Mouse (Mus musculus): ENCODE measurements around the gene Olfr959.
A peak's percentile ranks its signal among the peaks of the same experiment; 100 is the strongest.

Olfr959 gene

GRCm38 (mm10) chr9:39575469-39575868 is at the start of gene Olfr959:
TSS of gene Olfr959 (minus strand) at chr9:39575569.
- no peak for DNase-seq

GRCm38 (mm10) chr9:39624711-39625110 is 49.3 kb upstream of the Olfr959 start:
- no peak for DNase-seq

GRCm38 (mm10) chr9:39623783-39624182 is 48.4 kb upstream of the Olfr959 start:
- no peak for DNase-seq

GRCm38 (mm10) chr9:39621073-39621472 is 45.7 kb upstream of the Olfr959 start, which contains the start of gene Olfr960:
TSS of gene Olfr960 (plus strand) at chr9:39621373.
- DNase-seq = no peak

GRCm38 (mm10) chr9:39611953-39612352 is 36.6 kb upstream of the Olfr959 start:
- DNase-seq = peak; percentile 7

- DNase-seq = no peak
Measured at GRCm38 (mm10) chr9:39610355-39610754, 35.0 kb upstream of the Olfr959 start, which contains the start of gene Olfr148. TSS of gene Olfr148 (plus strand) at chr9:39610655.

GRCm38 (mm10) chr9:39608497-39608896 is 33.1 kb upstream of the Olfr959 start:
- DNase-seq = no peak

- DNase-seq = peak; percentile 48
Measured at GRCm38 (mm10) chr9:39603999-39604453, 28.7 kb upstream of the Olfr959 start, which contains the start of gene AW551984. TSS of gene AW551984 (minus strand) at chr9:39604403.

- DNase-seq = peak; percentile 58
Measured at GRCm38 (mm10) chr9:39603333-39603845, 28.0 kb upstream of the Olfr959 start.

GRCm38 (mm10) chr9:39602536-39603332 is 27.4 kb upstream of the Olfr959 start:
- peak; percentile 67 for DNase-seq

GRCm38 (mm10) chr9:39577050-39577449 is 1.7 kb upstream of the Olfr959 start:
- DNase-seq = no peak

GRCm38 (mm10) chr9:39558349-39558647 is 17.1 kb downstream of the Olfr959 start:
- DNase-seq = no peak

GRCm38 (mm10) chr9:39557529-39558348 is 17.6 kb downstream of the Olfr959 start:
- peak; percentile 36 for DNase-seq

- DNase-seq = no peak
Measured at GRCm38 (mm10) chr9:39553946-39554345, 21.4 kb downstream of the Olfr959 start, which contains the start of gene Olfr958. TSS of gene Olfr958 (minus strand) at chr9:39554054.

- no peak for DNase-seq
Measured at GRCm38 (mm10) chr9:39550806-39551205, 24.6 kb downstream of the Olfr959 start.

GRCm38 (mm10) chr9:39523616-39524285 is 51.6 kb downstream of the Olfr959 start:
- no peak for DNase-seq
